In genomic region chr2:35911675-35912074, GRCm38 (mm10) we compare ENCODE assay signal across 12 mouse cellular contexts.
"Had no signal": no experiment of that assay in that cellular context is flagged by ENCODE, and none has a peak within 500 bp of the region (broad histone marks: within the 10 kb centered on the region; RNA-seq: fewer than 3 reads in every experiment).

No protein-coding gene starts in this region.

- DNase-seq: retina, postnatal 1 day; right cerebral cortex, adult 18-20 months; right cerebral cortex, postnatal 14 days; right cerebral cortex, postnatal 25 days; right cerebral cortex, postnatal 4 days; spleen, adult 18-20 months; thymus, adult 18-20 months; thymus, adult 2 months; thymus, postnatal 14 days; thymus, postnatal 25 days; thymus, postnatal 36 days; thymus, postnatal 4 days had no signal
